Mouse (Mus musculus): Measurements from ENCODE around the gene Man1c1. TPM values are rescaled to one million over a fixed set of nuclear protein-coding genes. Genes with fewer than 3 reads are reported as not detected.

Man1c1 gene
- total and polyA plus RNA-seq, 2 experiments from 2014 or later, result 2.4 to 9.9 TPM

DNA sequence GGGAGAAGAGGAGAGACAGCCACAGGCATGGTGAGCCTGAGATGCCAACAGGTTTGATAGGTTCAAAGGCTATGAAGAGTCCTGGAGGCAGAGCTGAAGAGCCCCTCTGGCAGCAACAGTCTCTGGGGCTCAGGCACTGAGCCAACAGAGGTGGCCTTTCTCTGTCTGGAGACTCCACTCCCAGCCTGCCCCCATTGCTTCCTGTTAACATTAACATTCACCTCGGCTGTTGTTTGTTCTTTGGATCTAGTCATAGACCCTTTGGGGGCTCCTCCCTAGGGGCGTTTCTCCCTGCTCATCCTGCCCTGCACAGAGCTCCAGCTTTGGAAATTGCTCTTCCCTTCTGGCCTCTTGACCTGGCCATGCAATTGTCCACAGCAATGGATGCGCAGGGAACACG lies 20.9 kb upstream of the Man1c1 start:
- no peak overlapping the region for H3K27ac ChIP-seq (ENCODE audit: low read depth, low read length)
- 67% methylated on average over 4 of the region's 4 CpGs for WGBS
- H3K27me3 ChIP-seq (ENCODE audit: insufficient read depth, low read length), result no peaks in the 10 kb centered on the region
- DNase-seq, result no peak
- H3K4me2 ChIP-seq (ENCODE audit: low read depth), result no peak overlapping the region
- no peaks in the 10 kb centered on the region for H3K36me3 ChIP-seq (ENCODE audit: insufficient read depth)
- H3K9me3 ChIP-seq (ENCODE audit: low read length), result no peaks in the 10 kb centered on the region
- no peak for TF ChIP-seq CTCF (IDR thresholded peaks at IDR 0.05; ENCODE audit: low read depth)
- ATAC-seq, result no peak
- H3K4me1 ChIP-seq (ENCODE audit: insufficient read depth), result no peaks in the 10 kb centered on the region
- no peak overlapping the region for H3K9ac ChIP-seq
- no peak overlapping the region for H3K4me3 ChIP-seq (ENCODE audit: low read depth, low read length)

DNA sequence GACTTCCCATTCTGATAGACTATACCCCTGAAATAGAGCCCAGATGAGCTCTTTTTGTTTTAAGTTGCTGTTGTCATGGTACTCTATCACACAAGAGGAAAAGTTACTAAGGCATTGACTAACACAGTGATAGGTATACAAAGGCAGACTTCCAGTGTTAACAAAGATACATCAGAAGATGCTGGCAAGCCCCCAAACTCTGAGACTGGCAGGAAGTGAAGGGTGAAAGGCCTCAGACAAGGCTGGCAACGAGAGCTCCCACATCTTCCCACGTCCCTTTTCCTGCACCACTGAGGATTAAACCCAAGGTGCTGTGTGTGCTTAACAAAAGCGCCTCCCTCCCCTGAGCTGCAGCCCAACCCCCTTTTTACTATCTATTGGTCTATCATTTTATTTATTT lies 19.2 kb upstream of the Man1c1 start:
- no peak for ATAC-seq
- no peak for TF ChIP-seq CTCF (IDR thresholded peaks at IDR 0.05; ENCODE audit: low read depth)
- 57% methylated on average over 3 of the region's 3 CpGs for WGBS

GRCm38 (mm10) chr4:134721076-134721475 lies 17.0 kb upstream of the Man1c1 start:
- ATAC-seq (no peak), DNase-seq (no peak)
- Histone ChIP-seq H3K4me2 (ENCODE audit: low read depth) (no peak overlapping the region), H3K36me3 (ENCODE audit: insufficient read depth) (no peaks in the 10 kb centered on the region), H3K27me3 (ENCODE audit: insufficient read depth, low read length) (no peaks in the 10 kb centered on the region), H3K9ac (no peak overlapping the region), H3K27ac (ENCODE audit: low read depth, low read length) (no peak overlapping the region), H3K4me1 (ENCODE audit: insufficient read depth) (no peaks in the 10 kb centered on the region), H3K9me3 (ENCODE audit: low read length) (no peaks in the 10 kb centered on the region), H3K4me3 (ENCODE audit: low read depth, low read length) (no peak overlapping the region)
- no peak for TF ChIP-seq CTCF (IDR thresholded peaks at IDR 0.05; ENCODE audit: low read depth)
- WGBS, result 89% methylated on average over 6 of the region's 6 CpGs

More for the DNA sequence above, 19.2 kb upstream of the Man1c1 start:
- Histone ChIP-seq H3K9me3 (ENCODE audit: low read length) (no peaks in the 10 kb centered on the region), H3K9ac (no peak overlapping the region), H3K4me1 (ENCODE audit: insufficient read depth) (no peaks in the 10 kb centered on the region), H3K27ac (ENCODE audit: low read depth, low read length) (no peak overlapping the region), H3K27me3 (ENCODE audit: insufficient read depth, low read length) (no peaks in the 10 kb centered on the region), H3K4me3 (ENCODE audit: low read depth, low read length) (no peak overlapping the region), H3K4me2 (ENCODE audit: low read depth) (no peak overlapping the region), H3K36me3 (ENCODE audit: insufficient read depth) (no peaks in the 10 kb centered on the region)
- no peak for DNase-seq

GRCm38 (mm10) chr4:134720371-134720770 lies 16.3 kb upstream of the Man1c1 start:
- DNase-seq (no peak), ATAC-seq (no peak)
- H3K9ac ChIP-seq, result no peak overlapping the region
- no peaks in the 10 kb centered on the region for H3K27me3 ChIP-seq (ENCODE audit: insufficient read depth, low read length)
- H3K9me3 ChIP-seq (ENCODE audit: low read length), result no peaks in the 10 kb centered on the region
- no peak overlapping the region for H3K27ac ChIP-seq (ENCODE audit: low read depth, low read length)
- H3K4me3 ChIP-seq (ENCODE audit: low read depth, low read length), result no peak overlapping the region
- no peak overlapping the region for H3K4me2 ChIP-seq (ENCODE audit: low read depth)
- TF ChIP-seq CTCF (IDR thresholded peaks at IDR 0.05; ENCODE audit: low read depth), result no peak
- no peaks in the 10 kb centered on the region for H3K4me1 ChIP-seq (ENCODE audit: insufficient read depth)
- 71% methylated on average over 3 of the region's 3 CpGs for WGBS
- H3K36me3 ChIP-seq (ENCODE audit: insufficient read depth), result no peaks in the 10 kb centered on the region

DNA sequence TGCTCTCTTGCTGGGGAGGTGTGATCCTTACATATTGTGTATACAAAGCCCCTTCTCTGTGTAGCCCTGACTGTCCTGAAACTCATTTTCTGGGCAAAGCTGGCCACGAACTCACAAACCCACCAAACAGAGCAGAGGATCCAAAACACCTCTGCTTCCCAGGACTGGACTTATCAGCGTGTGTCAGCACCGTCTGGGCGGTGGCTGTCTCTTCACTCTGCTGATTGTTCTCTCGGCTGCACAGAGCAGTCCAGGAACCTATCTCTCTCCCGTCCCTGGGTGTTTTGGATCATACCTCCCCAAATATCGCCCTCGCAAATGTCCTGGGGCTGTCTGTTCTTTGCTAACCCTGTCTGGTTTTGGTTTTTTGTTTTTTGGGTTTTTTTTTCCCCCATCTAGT lies 15.4 kb upstream of the Man1c1 start:
- H3K4me2 ChIP-seq (ENCODE audit: low read depth), result no peak overlapping the region
- H3K9me3 ChIP-seq (ENCODE audit: low read length), result no peaks in the 10 kb centered on the region
- no peaks in the 10 kb centered on the region for H3K4me1 ChIP-seq (ENCODE audit: insufficient read depth)
- no peaks in the 10 kb centered on the region for H3K27me3 ChIP-seq (ENCODE audit: insufficient read depth, low read length)
- 81% methylated on average over 8 of the region's 8 CpGs for WGBS
- H3K27ac ChIP-seq (ENCODE audit: low read depth, low read length), result no peak overlapping the region
- no peak overlapping the region for H3K4me3 ChIP-seq (ENCODE audit: low read depth, low read length)
- ATAC-seq (no peak), DNase-seq (no peak)
- H3K9ac ChIP-seq, result no peak overlapping the region
- no peaks in the 10 kb centered on the region for H3K36me3 ChIP-seq (ENCODE audit: insufficient read depth)
- no peak for TF ChIP-seq CTCF (IDR thresholded peaks at IDR 0.05; ENCODE audit: low read depth)

- peak; percentile 96 for ATAC-seq
- H3K4me2 ChIP-seq (ENCODE audit: low read depth), result 0 out of 2 replicates have a peak overlapping the region, but pooled peaks have one; percentile 22
- no peak overlapping the region for H3K9ac ChIP-seq
Observed at GRCm38 (mm10) chr4:134713937-134714336, 9.8 kb upstream of the Man1c1 start.

DNA sequence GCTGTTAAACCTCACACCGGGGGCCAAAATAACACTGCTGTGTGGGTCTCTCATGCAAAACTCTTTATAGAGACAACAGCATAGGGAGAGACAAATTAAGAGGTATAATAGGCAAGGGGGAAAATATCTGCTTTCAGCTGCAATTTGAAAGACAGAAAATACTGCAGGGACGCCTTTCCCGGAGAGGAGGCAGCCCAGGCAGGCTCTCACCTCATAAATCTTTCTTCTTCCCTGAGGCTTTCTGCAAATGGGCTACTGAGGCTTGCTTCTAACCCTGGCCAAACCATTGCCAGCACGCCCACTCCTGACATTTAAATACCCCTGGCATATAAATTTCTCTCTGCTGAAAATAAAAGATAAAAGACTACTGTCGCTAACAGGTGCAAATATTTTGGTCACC lies 1.2 kb upstream of the Man1c1 start:
- no peaks in the 10 kb centered on the region for H3K36me3 ChIP-seq (ENCODE audit: insufficient read depth)
- H3K4me1 ChIP-seq (ENCODE audit: insufficient read depth), result peaks cover 12% of the 10 kb centered on the region; the same call in 1 of the 2 replicates
- no peak overlapping the region for H3K27ac ChIP-seq (ENCODE audit: low read depth, low read length)
- H3K4me2 ChIP-seq (ENCODE audit: low read depth), result peak overlapping the region; percentile 97; the same call in 1 of the 2 replicates
- H3K9me3 ChIP-seq (ENCODE audit: low read length), result no peaks in the 10 kb centered on the region
- WGBS, result 64% methylated on average over 5 of the region's 5 CpGs
- TF ChIP-seq CTCF (IDR thresholded peaks at IDR 0.05; ENCODE audit: low read depth), result no peak
- H3K27me3 ChIP-seq (ENCODE audit: insufficient read depth, low read length), result peaks cover 8% of the 10 kb centered on the region; the same call in 1 of the 2 replicates
- ATAC-seq, result no peak
- H3K4me3 ChIP-seq (ENCODE audit: low read depth, low read length), result no peak overlapping the region
- no peak for DNase-seq
- H3K9ac ChIP-seq, result no peak overlapping the region

More at GRCm38 (mm10) chr4:134713937-134714336, 9.8 kb upstream of the Man1c1 start:
- Histone ChIP-seq H3K27ac (ENCODE audit: low read depth, low read length) (no peak overlapping the region), H3K9me3 (ENCODE audit: low read length) (no peaks in the 10 kb centered on the region), H3K27me3 (ENCODE audit: insufficient read depth, low read length) (no peaks in the 10 kb centered on the region), H3K4me3 (ENCODE audit: low read depth, low read length) (no peak overlapping the region), H3K4me1 (ENCODE audit: insufficient read depth) (no peaks in the 10 kb centered on the region), H3K36me3 (ENCODE audit: insufficient read depth) (no peaks in the 10 kb centered on the region)
- TF ChIP-seq CTCF (IDR thresholded peaks at IDR 0.05; ENCODE audit: low read depth), result peak; percentile 88
- 6% methylated on average over 8 of the region's 8 CpGs for WGBS
- DNase-seq, result peak; percentile 90

Measured in forebrain, postnatal 0 days (tissue).